Mouse (Mus musculus) CD4-positive helper T cell, adult 2 months (primary cell): ENCODE measurements around the gene Stx5a.
"Not testable (repeated sequence)": the region's sequence is repeated elsewhere in the genome, so short reads cannot be mapped to it uniquely, and the experiment has no call there.

Source experiments
- DNase-seq: peaks from one replicate; pipeline ENCODE4 v3.0.0-alpha.2; 2012; ENCODE audit warnings: low read depth, missing footprints, low spot score

Stx5a gene

DNA sequence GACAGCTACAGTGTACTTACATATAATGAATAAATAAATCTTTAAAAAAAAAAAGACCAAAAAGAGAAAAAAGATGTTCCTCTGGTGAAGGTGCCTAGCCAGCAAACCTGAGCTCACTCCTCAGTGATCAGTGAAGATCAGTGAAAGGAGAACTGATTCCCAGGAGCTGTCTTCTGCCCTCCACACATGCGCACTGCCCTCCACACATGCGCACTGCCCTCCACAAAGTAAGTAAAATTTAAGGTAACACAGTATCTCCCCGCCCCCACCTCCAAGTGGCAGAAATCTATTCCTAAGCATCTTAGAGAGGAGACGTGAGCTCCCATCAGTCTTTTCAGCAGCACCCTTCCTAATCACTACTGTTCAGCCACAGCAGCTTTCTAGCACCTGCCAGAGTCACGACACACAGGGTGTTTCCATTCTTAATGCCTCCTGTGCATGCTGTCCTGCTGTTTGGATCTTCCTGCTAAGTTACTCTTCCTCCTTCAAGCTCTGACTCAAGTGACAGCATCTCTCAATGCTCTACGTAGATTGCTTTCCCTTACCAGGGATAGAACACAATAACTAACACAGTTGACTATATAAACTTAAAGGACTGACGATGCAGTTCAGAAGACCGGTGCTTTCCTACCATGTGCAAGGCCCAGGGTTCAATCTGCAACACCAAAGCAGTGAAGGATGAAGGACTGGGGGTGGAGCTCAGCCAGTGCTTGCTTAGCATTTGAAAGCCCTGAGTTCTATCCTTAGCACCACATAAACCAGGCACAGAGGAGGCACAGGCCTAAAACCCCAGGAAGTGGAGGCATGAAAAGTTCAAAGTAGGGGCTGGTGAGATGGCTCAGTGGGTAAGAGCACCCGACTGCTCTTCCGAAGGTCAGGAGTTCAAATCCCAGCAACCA is 25.1 kb upstream of the Stx5a start:
- no peak for DNase-seq

DNA sequence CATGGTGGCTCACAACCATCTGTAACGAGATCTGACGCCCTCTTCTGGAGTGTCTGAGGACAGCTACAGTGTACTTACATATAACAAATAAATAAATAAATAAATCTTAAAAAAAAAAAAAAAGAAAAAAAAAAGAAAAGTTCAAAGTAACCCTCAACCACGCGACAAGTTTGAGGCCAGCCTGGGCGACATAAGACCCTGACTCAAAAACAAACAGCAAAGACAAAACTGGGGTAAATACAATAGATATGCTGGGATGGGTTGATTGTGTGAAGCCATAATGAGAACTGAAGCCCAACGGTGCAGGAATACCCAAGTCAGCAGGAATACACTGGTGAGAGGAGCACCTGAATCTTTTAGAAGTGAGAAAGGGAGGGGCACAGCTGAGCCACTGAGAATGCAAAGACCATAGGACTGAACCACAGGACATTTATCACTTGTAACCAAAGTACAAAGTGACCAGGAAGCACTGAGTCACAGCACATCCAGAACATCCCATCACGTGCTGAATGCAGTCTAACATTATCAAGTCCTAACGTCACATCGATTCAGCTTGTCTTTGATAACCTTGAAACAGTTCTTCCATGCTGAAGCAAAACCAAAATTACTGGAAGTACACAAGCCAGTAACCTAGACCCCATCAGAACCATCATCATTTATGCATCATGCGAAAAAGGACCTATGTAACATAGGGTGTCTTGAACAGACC is 24.3 kb upstream of the Stx5a start:
- no peak for DNase-seq

DNA sequence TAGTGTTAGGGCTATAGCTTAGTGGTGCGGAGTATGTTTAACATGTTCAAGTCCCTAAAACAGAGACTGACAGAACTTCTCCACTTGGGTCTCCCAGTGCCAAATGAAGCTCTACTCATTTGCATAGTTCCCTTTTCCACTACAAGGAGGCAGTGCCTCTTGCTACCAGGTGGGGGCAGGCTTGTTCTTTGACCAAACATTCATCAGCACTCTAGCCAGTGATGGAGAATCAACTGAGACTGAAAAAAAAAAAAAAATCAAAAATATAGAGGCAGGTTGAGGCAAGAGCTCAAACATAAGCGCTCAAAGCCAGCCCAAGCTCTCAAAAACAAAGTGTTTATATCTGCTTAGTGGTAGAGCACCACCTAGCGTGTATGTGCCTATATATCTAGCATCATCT is 22.9 kb upstream of the Stx5a start:
- DNase-seq = peak; percentile 84

DNA sequence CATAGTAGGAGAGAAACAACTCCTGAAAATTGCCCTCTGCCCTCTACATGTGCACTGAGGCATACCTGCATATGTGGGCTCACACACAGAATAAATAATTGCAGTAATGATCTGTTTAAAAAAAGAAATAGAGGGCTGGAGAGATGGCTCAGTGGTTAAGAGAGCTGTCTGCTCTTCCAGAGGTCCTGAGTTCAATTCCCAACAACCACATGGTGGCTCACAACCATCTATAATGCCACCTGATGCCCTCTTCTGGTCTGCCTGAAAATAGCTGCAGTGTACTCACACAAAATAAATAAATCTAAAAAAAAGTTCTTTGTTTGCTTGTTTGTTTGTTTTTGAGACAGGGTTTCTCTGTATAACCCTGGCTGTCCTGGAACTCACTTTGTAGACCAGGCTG is 22.2 kb upstream of the Stx5a start:
- DNase-seq = peak; percentile 41

DNA sequence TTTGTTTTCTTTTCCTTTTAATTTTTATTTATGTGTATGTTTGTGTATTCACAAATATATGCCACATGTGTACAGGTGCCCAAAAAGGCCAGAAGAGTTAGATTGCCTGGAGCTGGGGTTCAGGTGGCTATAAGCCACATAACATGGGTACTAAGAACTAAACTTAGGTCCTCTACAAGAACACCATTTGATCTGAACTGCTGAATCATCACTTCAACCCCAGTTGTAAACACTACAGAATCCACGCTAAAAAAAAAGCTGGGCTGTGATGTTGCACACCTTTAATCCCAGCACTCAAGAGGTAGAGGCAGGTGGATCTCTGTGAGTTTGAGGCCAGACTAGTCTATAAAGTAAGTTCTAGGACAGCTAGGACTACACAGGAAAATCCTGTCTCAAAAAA is 19.8 kb upstream of the Stx5a start:
- DNase-seq = no peak

DNA sequence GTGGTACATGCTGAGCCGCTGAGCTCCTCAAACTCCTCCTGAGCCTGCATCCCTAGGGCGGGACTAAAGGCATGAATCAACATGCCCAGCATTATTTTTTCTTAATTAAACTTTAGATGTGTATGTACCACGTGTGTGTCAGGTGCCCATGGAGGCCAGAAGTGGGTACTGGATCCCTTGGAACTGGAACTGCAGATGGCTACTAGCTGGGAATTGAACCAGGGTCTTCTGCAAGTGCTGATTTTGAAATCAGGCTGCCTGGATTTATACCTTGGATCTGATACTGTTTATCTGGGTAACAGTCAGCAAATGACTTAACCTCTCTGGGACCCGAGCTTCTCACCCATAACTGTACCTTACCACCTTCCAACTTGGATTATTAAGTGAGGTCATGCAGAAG is 19.2 kb upstream of the Stx5a start:
- DNase-seq = no peak

DNA sequence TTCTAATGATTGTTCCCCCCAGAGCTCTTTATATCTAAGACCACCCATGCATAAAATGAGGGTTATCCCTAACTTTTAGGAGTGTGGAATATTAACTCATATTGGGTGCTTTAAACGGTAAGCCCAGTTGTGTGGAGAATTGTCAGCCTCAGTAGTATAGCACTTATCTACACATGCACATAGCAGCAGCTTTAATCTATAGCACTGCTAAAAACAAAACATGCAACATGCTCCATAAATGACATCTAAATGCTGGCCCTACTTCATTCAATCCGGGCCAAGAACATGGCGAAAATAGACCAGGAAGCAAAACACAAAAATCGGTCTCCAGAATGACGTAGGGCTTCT is 18.7 kb upstream of the Stx5a start:
- no peak for DNase-seq

DNA sequence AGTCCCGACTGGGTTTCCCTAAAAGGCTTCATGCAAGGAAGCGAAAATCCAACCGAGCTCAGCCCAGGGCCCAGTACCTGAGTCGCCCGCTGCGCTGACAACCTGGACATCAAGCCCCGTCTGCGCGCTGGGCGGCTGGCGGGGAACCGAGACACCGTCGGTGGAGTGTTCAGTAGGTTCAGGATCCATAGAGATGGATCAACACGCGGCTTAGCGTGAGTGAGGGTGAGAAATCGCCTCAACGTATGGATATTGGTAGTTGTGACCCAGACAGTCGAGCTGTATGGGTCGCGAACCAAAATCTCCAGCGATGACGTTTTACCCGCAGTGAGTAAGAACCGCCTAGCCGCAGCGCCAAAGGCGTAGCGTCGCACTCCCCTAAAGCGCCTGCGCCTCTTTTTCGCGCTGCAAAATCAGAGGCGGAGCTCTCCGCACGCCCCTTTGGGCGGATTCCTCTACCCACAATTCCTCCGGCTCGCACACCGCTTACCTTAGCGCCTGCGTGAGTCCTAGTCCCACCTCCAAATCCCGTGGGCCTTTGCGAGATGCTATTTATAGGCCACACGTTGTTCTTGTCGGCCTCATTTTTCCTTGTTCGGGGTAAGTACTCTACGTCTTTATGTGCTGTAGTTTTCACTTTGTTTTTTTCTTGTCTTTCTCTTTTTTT is 18.2 kb upstream of the Stx5a start, which contains the start of gene Slc3a2:
Slc3a2 (minus strand) TSS at position 463 of the 667 bp plus-strand sequence.
- DNase-seq = peak; percentile 99

DNA sequence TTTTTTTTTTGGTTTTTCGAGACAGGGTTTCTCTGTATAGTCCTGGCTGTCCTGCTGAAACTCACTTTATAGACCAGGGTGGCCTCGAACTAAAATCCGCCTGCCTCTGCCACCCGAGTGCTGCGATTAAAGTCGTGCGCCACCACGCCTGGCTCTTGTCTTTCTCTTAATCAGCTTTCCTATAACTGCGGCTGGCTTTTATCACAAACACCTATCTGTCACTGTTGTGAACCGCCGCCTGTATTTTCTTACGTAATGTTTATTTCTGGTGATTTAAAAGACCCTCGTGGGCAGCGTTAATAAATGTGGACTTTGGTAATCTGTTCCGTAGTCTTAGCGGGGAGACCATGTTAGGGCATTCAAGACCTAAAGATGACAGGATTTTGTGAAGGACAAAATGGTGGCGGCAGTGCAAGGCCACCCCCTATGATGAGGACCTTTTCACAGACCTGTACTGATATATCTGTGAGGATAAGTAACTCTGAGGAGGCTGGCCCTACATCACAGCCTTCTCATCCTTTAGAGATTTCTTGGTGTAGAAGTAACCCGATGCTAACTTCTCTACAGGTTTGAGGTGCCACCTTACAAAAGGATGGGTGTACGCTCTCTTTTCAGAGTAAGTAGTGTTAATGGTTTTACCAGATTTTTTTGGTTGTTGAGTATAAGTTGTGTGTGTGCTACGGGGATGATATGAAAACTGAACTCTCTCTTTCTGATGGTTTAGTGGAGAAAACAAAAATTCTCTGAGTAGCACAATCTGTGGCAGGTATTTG is 17.5 kb upstream of the Stx5a start:
- DNase-seq = peak; percentile 60

DNA sequence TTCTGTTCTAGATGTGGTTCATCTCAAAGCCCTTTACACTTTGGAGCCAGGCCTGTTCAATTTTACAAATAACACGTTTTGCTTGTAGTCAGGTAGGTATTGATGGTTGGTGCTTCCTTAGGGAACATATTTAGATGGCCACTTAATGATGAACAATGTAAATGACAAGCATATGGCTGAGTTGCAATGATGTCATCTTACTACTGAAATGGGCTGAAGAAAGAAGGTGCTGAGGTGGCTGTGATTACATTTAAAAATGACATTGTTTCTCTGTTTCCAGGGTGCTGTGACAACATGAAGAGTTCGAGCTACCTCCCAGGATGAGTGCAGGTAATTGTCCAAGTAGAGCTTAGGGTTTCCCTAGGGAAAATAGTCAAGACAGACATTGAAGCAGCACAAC is 16.8 kb upstream of the Stx5a start:
- DNase-seq = no peak

DNA sequence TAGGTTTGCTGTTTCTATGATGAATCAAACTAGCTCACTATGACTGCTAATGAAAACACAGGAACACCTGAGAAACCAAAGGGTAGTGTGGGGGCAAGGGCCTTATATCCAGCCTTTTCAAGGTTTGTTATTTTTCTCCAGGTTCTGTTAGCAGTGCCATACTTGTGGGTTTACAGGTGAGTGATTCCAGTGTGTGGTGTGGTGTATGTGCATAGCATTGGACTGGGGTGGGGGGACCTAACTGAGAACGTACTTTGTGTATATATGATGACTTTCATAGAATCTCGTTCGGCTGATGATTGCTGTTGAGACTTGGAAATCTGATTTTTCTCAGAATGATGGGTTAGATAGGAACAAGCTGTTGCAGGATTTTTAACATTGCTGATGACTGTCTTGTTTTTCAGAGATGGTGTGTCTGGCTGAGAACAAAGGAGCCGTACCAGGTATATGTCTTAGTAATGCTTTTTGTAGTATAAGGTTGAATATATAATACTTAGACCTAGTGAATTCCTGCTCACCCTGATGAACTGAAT is 16.1 kb upstream of the Stx5a start:
- DNase-seq = no peak

DNA sequence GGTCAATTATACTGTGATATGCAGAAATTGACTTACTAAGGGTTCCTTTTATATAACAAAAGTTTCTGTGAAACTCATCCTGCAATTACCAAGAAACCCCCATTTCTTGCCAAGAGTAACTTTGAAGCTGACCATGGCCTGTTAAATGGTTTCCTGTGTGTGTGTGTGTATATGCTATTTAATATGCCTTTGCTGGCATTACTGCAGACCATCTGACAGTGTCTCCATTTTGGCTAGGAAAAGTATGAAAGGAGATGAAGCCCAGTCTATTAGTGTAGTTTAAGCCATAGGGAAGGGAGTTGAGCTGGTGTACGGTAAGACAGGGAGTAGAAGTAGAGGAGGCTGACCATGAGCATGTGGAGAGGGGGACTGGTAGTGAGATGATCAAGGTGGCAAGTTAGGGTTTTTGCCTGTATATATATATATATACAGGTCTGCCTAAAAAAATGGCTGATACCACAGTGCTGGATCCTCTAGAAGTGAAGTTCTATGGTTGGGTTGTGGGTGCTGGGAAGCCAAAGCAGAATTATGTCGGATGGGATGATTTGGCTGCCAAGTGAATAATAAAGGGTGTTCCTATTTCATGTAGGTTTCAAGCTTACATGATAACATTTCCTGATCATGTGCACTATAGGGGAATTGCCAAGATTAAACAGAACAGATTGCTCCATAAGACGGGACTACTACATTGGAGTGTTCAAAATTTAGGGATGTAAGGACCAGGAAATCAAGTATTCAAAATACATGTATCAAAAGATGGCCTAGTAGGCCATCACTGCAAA is 14.4 kb upstream of the Stx5a start:
- no peak for DNase-seq

DNA sequence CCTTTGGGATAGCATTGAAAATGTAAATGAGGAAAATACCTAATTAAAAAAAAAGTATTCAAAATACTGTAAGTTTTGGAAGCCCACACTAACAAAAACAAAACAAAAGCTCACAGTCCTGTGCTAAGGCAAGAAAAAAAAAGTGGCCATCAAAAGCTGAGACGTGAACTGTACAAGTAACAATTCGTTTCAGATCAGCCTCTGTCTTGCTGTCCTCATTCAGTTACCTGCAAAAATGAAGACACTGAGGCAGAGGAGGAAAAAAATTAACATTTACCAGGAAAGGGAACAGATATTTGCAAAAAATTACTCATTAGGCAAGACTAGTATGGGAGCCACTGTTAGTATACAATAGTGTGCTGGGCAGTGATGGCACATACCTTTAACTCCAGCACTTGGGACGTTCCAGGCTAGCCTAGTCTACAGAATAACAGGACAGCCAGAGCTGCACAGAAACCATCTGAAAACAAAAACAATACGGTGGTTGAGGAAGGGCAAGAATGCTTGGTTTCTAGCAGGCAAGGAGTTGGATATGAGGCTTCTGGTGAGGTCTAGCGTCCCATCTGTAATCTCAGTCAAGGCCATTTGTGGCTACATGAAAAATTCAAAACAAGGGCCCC is 13.6 kb upstream of the Stx5a start:
- no peak for DNase-seq

DNA sequence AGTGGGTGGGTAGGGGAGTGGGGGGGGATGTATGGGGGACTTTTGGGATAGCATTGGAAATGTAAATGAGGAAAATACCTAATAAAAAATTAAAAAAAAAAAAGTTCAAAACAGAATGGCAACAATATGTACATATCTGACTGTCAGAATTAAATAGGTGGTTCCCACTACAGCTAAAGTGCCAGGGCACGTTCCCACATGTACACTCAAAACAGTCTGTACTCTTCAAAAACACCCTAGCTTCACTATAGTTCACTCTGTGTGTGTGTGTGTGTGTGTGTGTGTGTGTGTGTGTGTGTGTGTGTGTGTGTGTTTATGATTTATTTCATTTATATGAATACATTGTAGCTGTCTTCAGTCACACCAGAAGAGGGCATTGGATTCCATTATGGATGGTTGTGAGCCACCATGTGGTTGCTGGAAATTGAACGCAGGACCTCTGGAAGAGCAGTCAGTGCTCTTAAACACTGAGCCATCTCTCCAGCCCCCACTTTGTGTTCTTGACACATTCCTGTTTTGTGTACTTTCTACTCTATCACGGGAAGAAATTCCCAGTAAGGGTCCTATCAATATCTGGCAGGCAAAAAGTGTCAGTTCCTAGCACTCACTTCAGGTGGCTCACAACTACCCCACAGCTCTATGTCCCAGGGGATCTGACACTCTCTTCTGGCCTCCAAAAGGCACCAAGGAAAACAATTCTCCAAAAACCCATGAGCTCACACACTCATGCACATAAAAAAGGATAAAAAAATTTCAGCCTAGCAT is 12.7 kb upstream of the Stx5a start:
- DNase-seq = not testable (repeated sequence)

DNA sequence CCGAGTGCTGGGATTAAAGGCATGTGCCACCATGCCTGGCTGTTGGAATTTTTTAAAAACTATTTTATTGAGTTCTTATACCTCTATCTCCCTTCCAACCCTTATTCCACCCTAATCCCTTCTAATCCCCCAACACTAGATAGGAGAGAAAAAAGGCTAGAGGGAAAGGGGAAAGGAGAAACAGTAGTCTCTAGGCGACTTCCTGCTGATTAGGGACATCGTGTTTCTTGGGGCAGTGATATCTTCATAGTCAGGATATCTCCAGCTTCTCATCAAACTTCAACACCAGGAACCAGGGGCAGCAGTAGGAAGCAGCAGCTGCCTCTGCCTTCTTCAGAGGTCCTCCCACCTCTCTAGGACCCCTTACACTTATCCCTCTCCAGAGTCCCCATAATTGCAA is 6.9 kb upstream of the Stx5a start:
- DNase-seq = no peak

DNA sequence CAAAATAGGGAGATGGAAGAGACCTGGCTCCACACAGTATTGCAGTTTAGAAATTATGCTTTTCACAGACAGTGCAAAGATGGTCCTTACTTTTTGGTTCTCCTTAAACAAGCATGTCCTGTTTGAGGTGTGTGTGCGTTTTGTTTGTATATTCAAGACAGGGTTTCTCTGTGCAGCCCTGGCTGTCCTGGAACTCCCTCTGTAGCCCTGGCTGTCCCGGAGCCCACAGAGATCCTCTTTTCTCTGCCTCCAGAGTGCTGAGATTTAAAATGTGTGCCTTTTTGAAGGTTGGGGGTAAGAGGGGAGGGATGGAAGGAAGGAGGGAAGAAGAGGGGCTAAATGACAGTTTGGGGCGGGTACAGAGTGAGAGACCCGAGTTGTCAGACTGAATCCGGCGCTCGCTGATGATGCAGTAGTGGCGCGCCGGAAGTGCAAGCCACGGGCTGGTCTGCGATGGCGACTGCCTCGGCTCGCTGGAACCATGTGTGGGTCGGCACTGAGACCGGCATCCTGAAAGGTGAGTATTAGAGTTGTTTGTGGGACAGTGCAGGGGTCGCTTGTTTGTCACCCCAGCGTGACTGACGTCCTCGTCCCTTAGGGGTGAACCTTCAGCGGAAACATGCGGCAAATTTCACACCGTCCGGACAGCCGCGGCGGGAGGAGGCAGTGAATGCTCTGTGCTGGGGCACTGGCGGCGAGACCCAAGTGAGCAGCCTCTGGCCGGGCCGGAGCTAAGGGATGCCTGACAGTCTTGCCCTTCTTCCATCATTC is 5.6 kb upstream of the Stx5a start, which contains the start of gene Wdr74:
Wdr74 (plus strand) TSS at position 439 of the 771 bp plus-strand sequence.
- peak; percentile 94 for DNase-seq

DNA sequence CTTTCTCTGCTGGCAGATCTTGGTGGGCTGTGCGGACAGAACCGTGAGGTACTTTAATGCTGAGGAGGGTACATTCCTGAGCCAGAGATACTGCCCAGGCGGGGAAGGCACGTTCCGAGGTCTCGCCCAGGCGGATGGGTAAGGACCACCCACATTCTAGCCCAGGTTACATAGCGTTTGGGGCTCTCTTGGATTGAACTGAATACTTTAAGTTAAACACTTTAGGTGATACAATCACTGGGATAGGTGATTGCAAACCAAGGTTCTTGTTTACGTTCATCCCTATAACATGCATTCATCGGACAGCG is 5.1 kb upstream of the Stx5a start:
- DNase-seq = no peak

DNA sequence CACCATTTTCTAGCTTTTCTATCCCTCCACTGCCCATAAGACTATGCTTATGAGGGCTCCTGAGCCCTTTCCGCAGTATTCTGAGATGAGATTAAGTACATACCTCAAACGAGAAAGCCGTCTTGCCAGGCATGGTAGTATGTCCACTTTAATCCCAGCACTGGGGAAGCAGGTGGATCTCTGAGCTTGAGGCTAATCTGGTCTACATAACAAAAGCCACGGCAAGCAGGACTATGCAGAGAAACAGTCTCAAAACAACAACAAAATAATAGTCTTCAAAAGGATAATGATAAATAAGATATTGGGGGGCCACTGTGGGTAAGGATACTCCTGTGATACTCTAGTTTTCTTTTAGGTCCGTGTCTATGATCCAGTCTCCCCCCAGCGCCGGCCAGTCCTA is 2.3 kb upstream of the Stx5a start:
- DNase-seq = no peak

DNA sequence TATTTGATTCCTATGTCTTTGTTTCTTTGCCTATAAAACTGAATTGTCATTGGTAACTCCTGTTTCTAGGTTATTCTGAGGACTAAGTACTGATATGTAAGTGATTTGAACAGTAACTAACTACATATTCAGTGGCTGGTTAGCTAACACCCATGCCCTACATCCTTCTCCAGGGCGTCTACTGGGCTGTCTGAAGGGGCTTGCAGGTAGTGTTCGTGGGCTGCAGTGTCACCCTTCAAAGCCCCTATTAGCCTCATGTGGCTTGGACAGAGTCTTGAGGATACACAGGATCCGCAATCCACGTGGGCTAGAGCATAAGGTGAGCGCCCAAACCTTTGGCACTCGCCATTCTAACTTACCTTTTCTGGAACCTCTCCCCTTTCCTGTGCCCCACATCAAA is 1.6 kb upstream of the Stx5a start:
- no peak for DNase-seq
